Mouse (Mus musculus) midbrain, embryonic 15.5 days (tissue): ENCODE measurements around the gene Litaf. TPM values are rescaled to one million over a fixed set of nuclear protein-coding genes. Genes with fewer than 3 reads are reported as not detected.

Experiments
- ATAC-seq: fragments of 200-750 bp; cut with Nextera tagmentation; replicated peaks from 2 replicates; pipeline ENCODE4 v1.8.0; 2017; ENCODE audit warnings: moderate TSS enrichment
- H3K27ac ChIP-seq: fragments of 300-500 bp; sonication (generic); 2 replicates; pipeline ENCODE4 v1.5.1; 2015; ENCODE audit warnings: mild to moderate bottlenecking, inconsistent platforms
- H3K27me3 ChIP-seq: fragments of 300-500 bp; sonication (generic); replicated peaks from 2 replicates; pipeline ENCODE4 v1.6.1; 2015; ENCODE audit warnings: inconsistent platforms
- H3K36me3 ChIP-seq: fragments of 300-500 bp; sonication (generic); replicated peaks from 2 replicates; pipeline ENCODE4 v1.6.1; 2015; ENCODE audit warnings: inconsistent platforms
- H3K4me1 ChIP-seq: fragments of 300-500 bp; sonication (generic); 2 replicates; pipeline ENCODE4 v1.6.1; 2015; ENCODE audit warnings: inconsistent platforms
- H3K4me2 ChIP-seq: fragments of 300-500 bp; sonication (generic); 2 replicates; pipeline ENCODE4 v1.6.1; 2015; ENCODE audit warnings: inconsistent platforms, mild to moderate bottlenecking, moderate library complexity
- H3K4me3 ChIP-seq: fragments of 300-500 bp; sonication (generic); 2 replicates; pipeline ENCODE4 v1.5.1; 2015; ENCODE audit warnings: mild to moderate bottlenecking, inconsistent platforms
- H3K9ac ChIP-seq: fragments of 300-500 bp; sonication (generic); 2 replicates; pipeline ENCODE4 v1.6.1; 2015; ENCODE audit warnings: mild to moderate bottlenecking, inconsistent platforms
- H3K9me3 ChIP-seq: fragments of 300-500 bp; sonication (generic); 2 replicates; pipeline ENCODE4 v1.6.1; 2016; ENCODE audit warnings: inconsistent platforms
- WGBS: fragments of 180-500 bp; shearing (Covaris S2); methylation state at CpG from one replicate; pipeline ENCODE4 v1.1.7; 2015; ENCODE audit warnings: mixed read lengths; 5-methylcytosine and 5-hydroxymethylcytosine counted together
- microRNA-seq: library from miRNA; unstranded; fragments of <30 nt; microRNA quantifications from one replicate; pipeline ENCODE4, GENCODE M21; 2016
- polyA plus RNA-seq: library from polyadenylated mRNA; unstranded; fragments of >200 nt; fragmentation: Nextera tagmentation; extraction: Ambion mirVana; gene quantifications from 2 replicates; pipeline ENCODE4 v1.2.1, GENCODE M21; 2015

Litaf gene
- polyA plus RNA-seq, 1 experiment from 2014 or later, result 28.8 TPM

DNA sequence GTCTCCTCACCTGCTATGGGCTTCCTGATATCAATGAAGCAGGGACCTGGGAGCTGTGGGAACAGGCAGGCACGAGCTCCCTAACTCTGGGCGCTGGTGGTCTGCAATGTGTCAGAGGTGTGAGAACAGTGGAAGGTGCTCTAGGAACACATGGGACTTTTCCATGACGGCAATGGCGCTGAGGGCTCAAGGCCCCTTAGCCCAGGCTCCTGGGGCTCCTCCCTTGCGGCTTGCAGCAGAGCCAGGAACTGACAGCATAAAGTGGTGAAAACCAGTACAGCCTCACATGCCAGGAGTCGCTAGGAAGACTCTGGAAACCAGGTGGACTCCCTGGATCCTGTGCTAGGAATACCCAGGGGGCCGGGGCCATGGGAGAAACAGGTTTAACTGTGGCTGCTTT, 155.4 kb downstream of the Litaf start:
- no peak for ATAC-seq
- H3K9me3 ChIP-seq, result no peaks in the 10 kb centered on the region
- H3K9ac ChIP-seq, result no peak overlapping the region
- WGBS, result 86% methylated on average over 7 of the region's 7 CpGs
- no peaks in the 10 kb centered on the region for H3K27me3 ChIP-seq
- no peak overlapping the region for H3K4me3 ChIP-seq
- H3K36me3 ChIP-seq, result no peaks in the 10 kb centered on the region
- H3K4me1 ChIP-seq, result no peaks in the 10 kb centered on the region
- no peak overlapping the region for H3K4me2 ChIP-seq
- H3K27ac ChIP-seq, result no peak overlapping the region

Small RNA genes lying within 50 kb of the gene (microRNA-seq; reads per million reads assigned to microRNA genes)
- not detected for gene Gm26268

Other genes with a start within 250 kb of the Litaf start
- gene Rmi2, start 231.1 kb downstream of the Litaf start, polyA plus RNA-seq, result 0.31 and 0.46 TPM in 2 replicates
- 135 TPM in 2 replicates for gene Snn, start 5.2 kb downstream of the Litaf start, polyA plus RNA-seq
- gene Txndc11, start 68.5 kb upstream of the Litaf start, polyA plus RNA-seq, result 32.0 and 34.6 TPM in 2 replicates
- 74.5 and 84.6 TPM in 2 replicates for gene Zc3h7a, start 110.2 kb upstream of the Litaf start, polyA plus RNA-seq
- 119 and 122 TPM in 2 replicates for gene Rsl1d1, start 137.2 kb upstream of the Litaf start, polyA plus RNA-seq
- gene Gspt1, start 188.2 kb upstream of the Litaf start, polyA plus RNA-seq, result 46.8 and 48.6 TPM in 2 replicates
- 0.22 and 0.36 TPM in 2 replicates for gene Tnfrsf17, start 247.7 kb upstream of the Litaf start, polyA plus RNA-seq